Mouse (Mus musculus) bone marrow, adult 2 months (tissue): ENCODE results near the gene St3gal5.

Source experiments
- CTCF ChIP-seq: fragments of 200-500 bp; IDR thresholded peaks from 2 replicates; pipeline ENCODE4 v1.5.1; 2011; ENCODE audit warnings: low read length, control low read depth; ENCODE audit not compliant: control insufficient read depth, insufficient read depth
- POLR2A ChIP-seq: fragments of 200-500 bp; IDR thresholded peaks from 2 replicates; pipeline ENCODE4 v1.6.1; 2011; ENCODE audit warnings: low read depth, mild to moderate bottlenecking, control low read depth, low read length, borderline replicate concordance; ENCODE audit not compliant: control insufficient read depth

GRCm38 (mm10) chr6:72153455-72153854 lies 56.1 kb downstream of the St3gal5 start:
- TF ChIP-seq POLR2A (no peak), CTCF (peak; percentile 41; the same call in 1 of the 2 replicates)
